ENCODE assay signal across 7 mouse cellular contexts in the genomic region with DNA sequence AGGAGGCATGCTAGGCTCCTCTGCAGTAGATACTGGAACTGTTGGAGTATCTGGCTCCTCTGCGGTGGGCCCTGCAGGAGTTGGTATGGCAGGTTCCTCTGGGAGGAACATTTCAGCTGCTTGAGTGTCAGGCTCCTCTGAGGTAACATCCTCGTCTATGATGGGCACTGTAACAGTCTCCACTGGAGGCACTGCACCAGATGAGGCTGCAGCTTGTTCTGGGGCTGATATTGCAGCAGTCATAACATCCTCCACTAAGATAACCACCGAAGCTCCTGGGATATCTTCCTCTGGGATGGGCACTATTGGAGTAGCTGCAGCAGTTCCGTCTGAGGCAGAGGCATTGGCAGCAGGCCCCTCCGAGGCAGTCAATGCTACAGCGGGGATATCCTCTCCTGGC.
A peak's percentile ranks its signal among the peaks of the same experiment; 100 is the strongest.
DNase-seq lines count a peak whose midpoint lies in the region; ATAC-seq and TF ChIP-seq lines count a peak whose summit lies in the region.

No protein-coding gene starts in this region.

- no peak for DNase-seq in lung, adult 2 months
- DNase-seq in lung, postnatal 14 days, result no peak
- no peak for DNase-seq in layer of hippocampus, postnatal 36 days
- no peak for DNase-seq in cerebellum, postnatal 36 days

- no peaks in the 10 kb centered on the region for H3K27me3 ChIP-seq in forebrain, embryonic 16.5 days (replicated peaks; ENCODE audit: control insufficient read depth, insufficient read depth, low read length)
- H3K27me3 ChIP-seq in limb, embryonic 13.5 days, result no peaks in the 10 kb centered on the region
- H3K27me3 ChIP-seq in stomach, embryonic 14.5 days (ENCODE audit: control insufficient read depth, insufficient read depth, low read length), result no peaks in the 10 kb centered on the region

- peaks cover 32% of the 10 kb centered on the region for H3K4me1 ChIP-seq in lung, adult 2 months (ENCODE audit: control insufficient read depth, insufficient read depth, low read length)
- peaks cover 75% of the 10 kb centered on the region for H3K4me1 ChIP-seq in forebrain, embryonic 16.5 days (replicated peaks; ENCODE audit: control insufficient read depth, insufficient read depth, low read length)
- H3K4me1 ChIP-seq in limb, embryonic 13.5 days, result peaks cover 85% of the 10 kb centered on the region
- H3K4me1 ChIP-seq in stomach, embryonic 14.5 days (ENCODE audit: control insufficient read depth, insufficient read depth, low read length), result peaks cover 55% of the 10 kb centered on the region

- no peak for TF ChIP-seq POLR2A in lung, adult 2 months (IDR thresholded peaks at IDR 0.05; ENCODE audit: borderline replicate concordance, extremely low read depth, low read depth, low read length)

- ATAC-seq in forebrain, embryonic 16.5 days, result no peak
- no peak for ATAC-seq in limb, embryonic 13.5 days (ENCODE audit: low FRiP score, low read depth)
- ATAC-seq in stomach, embryonic 14.5 days (ENCODE audit: insufficient number of reproducible peaks, insufficient read depth, low FRiP score, low read depth), result no peak

- H3K4me2 ChIP-seq in forebrain, embryonic 16.5 days (ENCODE audit: low read length), result peak overlapping the region; percentile 6
- peak overlapping the region; percentile 52 for H3K4me2 ChIP-seq in limb, embryonic 13.5 days (replicated peaks)
- peak overlapping the region; percentile 27; the same call in 1 of the 2 replicates for H3K4me2 ChIP-seq in stomach, embryonic 14.5 days (replicated peaks; ENCODE audit: low read depth, low read length)

- 34% methylated on average over 6 of the region's 6 CpGs for WGBS in lung, adult 2 months
- WGBS in forebrain, embryonic 16.5 days, result 66% methylated on average over 6 of the region's 6 CpGs
- 77% methylated on average over 6 of the region's 6 CpGs for WGBS in limb, embryonic 13.5 days
- 72% methylated on average over 6 of the region's 6 CpGs for WGBS in stomach, embryonic 14.5 days

- H3K4me3 ChIP-seq in lung, adult 2 months (replicated peaks; ENCODE audit: extremely low read depth, low read depth, low read length), result peak overlapping the region; percentile 37
- no peak overlapping the region for H3K4me3 ChIP-seq in forebrain, embryonic 16.5 days (replicated peaks; ENCODE audit: low read length)
- peak overlapping the region; percentile 22 for H3K4me3 ChIP-seq in limb, embryonic 13.5 days
- peak overlapping the region; percentile 12; the same call in 1 of the 2 replicates for H3K4me3 ChIP-seq in stomach, embryonic 14.5 days (ENCODE audit: low read depth, low read length)

- no peak overlapping the region for H3K9ac ChIP-seq in forebrain, embryonic 16.5 days (replicated peaks; ENCODE audit: low read depth, low read length)
- no peak overlapping the region for H3K9ac ChIP-seq in limb, embryonic 13.5 days
- H3K9ac ChIP-seq in stomach, embryonic 14.5 days (replicated peaks; ENCODE audit: low read depth, low read length), result no peak overlapping the region

- H3K36me3 ChIP-seq in forebrain, embryonic 16.5 days (ENCODE audit: control insufficient read depth, insufficient read depth), result no peaks in the 10 kb centered on the region
- peaks cover 26% of the 10 kb centered on the region for H3K36me3 ChIP-seq in limb, embryonic 13.5 days
- peaks cover 15% of the 10 kb centered on the region; the same call in 1 of the 2 replicates for H3K36me3 ChIP-seq in stomach, embryonic 14.5 days (ENCODE audit: control insufficient read depth, insufficient read depth, low read length)

- no peak for TF ChIP-seq CTCF in lung, adult 2 months (IDR thresholded peaks at IDR 0.05; ENCODE audit: insufficient read depth, low read length)

- no peak overlapping the region; the same call in 1 of the 2 replicates for H3K27ac ChIP-seq in forebrain, embryonic 16.5 days (ENCODE audit: low read length)
- H3K27ac ChIP-seq in limb, embryonic 13.5 days, result no peak overlapping the region
- no peak overlapping the region for H3K27ac ChIP-seq in stomach, embryonic 14.5 days (ENCODE audit: low read length)

- no peaks in the 10 kb centered on the region for H3K9me3 ChIP-seq in forebrain, embryonic 16.5 days (ENCODE audit: control insufficient read depth, low read length)
- H3K9me3 ChIP-seq in limb, embryonic 13.5 days, result no peaks in the 10 kb centered on the region
- H3K9me3 ChIP-seq in stomach, embryonic 14.5 days (ENCODE audit: control insufficient read depth, low read depth, low read length), result no peaks in the 10 kb centered on the region
